Mouse (Mus musculus) ES-E14 (cell line): Measurements from ENCODE around the gene Apol10a.
"Not testable (repeated sequence)": the region's sequence is repeated elsewhere in the genome, so short reads cannot be mapped to it uniquely, and the experiment has no call there.

Experiments used
- CHD2 ChIP-seq: IDR thresholded peaks from 2 replicates; pipeline ENCODE4 v1.6.1; 2014; ENCODE audit warnings: mild to moderate bottlenecking, low read depth, low read length, inconsistent platforms
- HCFC1 ChIP-seq: IDR thresholded peaks from 2 replicates; pipeline ENCODE4 v1.6.1; 2012; ENCODE audit warnings: low read length, inconsistent platforms, borderline replicate concordance; ENCODE audit not compliant: insufficient read depth
- MAFK ChIP-seq: IDR thresholded peaks from 2 replicates; pipeline ENCODE4 v1.6.1; 2014; ENCODE audit warnings: mild to moderate bottlenecking, low read depth, low read length, inconsistent platforms; ENCODE audit not compliant: insufficient read depth
- ZC3H11A ChIP-seq: IDR thresholded peaks from 2 replicates; pipeline ENCODE4 v1.6.1; 2012; ENCODE audit warnings: low read depth, mild to moderate bottlenecking, inconsistent platforms, low read length, borderline replicate concordance

DNA sequence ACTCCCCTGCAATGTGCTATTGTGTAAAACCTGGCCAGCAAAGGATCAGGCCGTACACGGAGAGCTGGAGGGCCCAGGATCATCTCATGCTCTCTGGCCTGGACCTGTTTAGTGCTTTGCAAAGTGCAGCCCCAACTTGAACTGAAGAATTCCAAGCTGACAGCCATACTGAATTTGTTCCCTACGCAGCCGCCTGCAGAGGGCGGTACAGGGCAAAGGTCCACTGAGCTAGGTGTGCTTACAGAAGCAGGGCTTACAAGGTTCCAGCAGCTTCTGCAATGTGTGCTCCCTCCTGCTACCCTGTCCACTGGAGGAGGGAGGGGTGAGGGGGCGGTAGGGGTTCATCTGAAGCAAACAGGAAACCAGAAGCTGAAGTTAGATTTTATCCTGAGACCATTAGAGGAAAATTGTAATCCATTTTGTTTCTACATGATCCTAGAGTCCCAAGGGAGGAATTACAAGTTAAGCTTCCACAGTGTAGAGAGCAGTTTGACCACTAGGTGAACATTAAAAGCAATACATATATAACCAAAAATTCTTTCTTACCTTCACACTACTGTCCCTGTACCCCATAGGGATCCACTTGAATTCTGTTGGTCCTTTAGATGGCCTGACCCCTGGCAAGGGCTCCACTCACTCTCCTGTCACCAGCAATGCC, 46.5 kb downstream of the Apol10a start:
- TF ChIP-seq HCFC1, ZC3H11A, CHD2, MAFK: not testable (repeated sequence)
